Mouse (Mus musculus): ENCODE results near the gene Hmgb1. TPM values are rescaled to one million over a fixed set of nuclear protein-coding genes. Genes with fewer than 3 reads are reported as not detected.

Gene Hmgb1
- polyA plus RNA-seq, 1 experiment from 2014 or later = 439 TPM

DNA sequence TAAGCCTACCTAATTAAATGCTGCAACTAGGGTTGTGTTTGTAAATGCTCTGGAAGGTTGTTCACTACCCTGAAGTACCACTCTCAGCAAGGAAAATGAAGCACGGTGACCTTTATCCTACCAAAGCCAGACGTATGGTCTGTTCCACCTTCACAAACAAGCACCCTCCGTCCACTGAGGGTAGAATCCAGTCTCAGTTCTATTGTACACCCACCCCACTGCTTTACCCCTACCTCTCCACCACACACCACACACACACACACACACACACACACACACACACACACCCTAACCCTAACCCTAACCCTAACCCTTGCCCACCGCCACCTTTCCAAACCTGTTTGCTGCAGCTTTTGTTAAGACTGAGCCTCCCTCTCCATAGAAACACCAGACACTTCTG, 140.2 kb downstream of the Hmgb1 start:
- Histone ChIP-seq H3K27me3 (ENCODE audit: insufficient read depth, low read length) (no peaks in the 10 kb centered on the region), H3K27ac (ENCODE audit: low read depth) (no peak overlapping the region), H3K36me3 (replicated peaks; ENCODE audit: insufficient read depth, low read length) (peaks cover 19% of the 10 kb centered on the region), H3K4me2 (ENCODE audit: low read depth, low read length) (no peak overlapping the region), H3K9ac (replicated peaks) (no peak overlapping the region), H3K4me3 (ENCODE audit: low read depth, low read length) (no peak overlapping the region), H3K4me1 (ENCODE audit: insufficient read depth) (no peaks in the 10 kb centered on the region), H3K9me3 (ENCODE audit: low read length) (peaks cover 5% of the 10 kb centered on the region)
- WGBS (ENCODE audit: insufficient replicate concordance) = 70% methylated on average over 4 of the region's 4 CpGs
- no peak for TF ChIP-seq EP300 (IDR thresholded peaks at IDR 0.05; ENCODE audit: low read depth)
- TF ChIP-seq CTCF (IDR thresholded peaks at IDR 0.05; ENCODE audit: low read depth) = no peak
- ATAC-seq = no peak
- DNase-seq = no peak

DNA sequence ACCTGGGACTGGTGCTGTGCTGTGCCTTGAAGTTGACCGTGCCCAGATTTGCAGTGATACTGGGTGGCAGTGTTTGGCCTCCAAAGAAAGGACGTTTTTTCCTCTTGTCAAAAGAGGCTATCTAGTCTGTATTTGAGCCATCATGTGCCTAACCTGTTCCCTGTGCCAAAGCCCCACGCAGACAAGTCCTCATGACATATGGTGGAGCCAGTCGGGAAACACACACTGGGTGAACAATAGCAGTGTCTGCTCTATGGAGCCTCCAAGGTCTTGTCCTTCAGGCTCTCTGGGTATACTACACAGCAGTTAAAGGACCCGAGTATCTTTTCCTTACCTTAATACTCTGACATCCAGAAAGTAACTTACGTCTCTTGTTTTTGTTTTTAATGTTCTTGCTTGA, 141.0 kb downstream of the Hmgb1 start:
- H3K36me3 ChIP-seq (replicated peaks; ENCODE audit: insufficient read depth, low read length) = peaks cover 14% of the 10 kb centered on the region
- no peak overlapping the region for H3K27ac ChIP-seq (ENCODE audit: low read depth)
- DNase-seq (no peak), ATAC-seq (no peak)
- no peaks in the 10 kb centered on the region for H3K27me3 ChIP-seq (ENCODE audit: insufficient read depth, low read length)
- H3K4me1 ChIP-seq (ENCODE audit: insufficient read depth) = no peaks in the 10 kb centered on the region
- H3K9ac ChIP-seq (replicated peaks) = no peak overlapping the region
- 82% methylated on average over 6 of the region's 6 CpGs for WGBS (ENCODE audit: insufficient replicate concordance)
- TF ChIP-seq CTCF (IDR thresholded peaks at IDR 0.05; ENCODE audit: low read depth) (no peak), EP300 (IDR thresholded peaks at IDR 0.05; ENCODE audit: low read depth) (no peak)
- H3K4me2 ChIP-seq (ENCODE audit: low read depth, low read length) = no peak overlapping the region
- no peak overlapping the region for H3K4me3 ChIP-seq (ENCODE audit: low read depth, low read length)
- peaks cover 5% of the 10 kb centered on the region for H3K9me3 ChIP-seq (ENCODE audit: low read length)

DNA sequence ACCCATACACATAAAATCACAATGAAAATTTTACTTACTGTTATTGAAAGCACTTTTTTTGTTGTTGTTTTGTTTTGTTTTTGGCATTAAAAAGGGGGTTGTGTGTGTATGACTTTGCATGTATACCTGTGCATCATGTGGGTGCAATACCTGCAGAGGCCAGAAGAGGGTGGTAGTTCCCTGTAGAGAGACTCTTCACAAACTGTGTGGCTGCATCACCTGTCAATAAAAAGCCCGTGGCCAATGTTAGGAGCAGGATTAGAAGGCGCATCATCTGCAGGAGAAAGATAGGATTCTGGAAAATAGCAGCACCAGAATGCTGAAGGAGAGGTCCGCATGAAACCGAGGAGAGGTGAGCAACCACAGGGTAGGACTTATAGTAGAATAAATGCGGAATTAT, 144.5 kb downstream of the Hmgb1 start:
- Histone ChIP-seq H3K4me3 (ENCODE audit: low read depth, low read length) (no peak overlapping the region), H3K9me3 (ENCODE audit: low read length) (peaks cover 10% of the 10 kb centered on the region), H3K27me3 (ENCODE audit: insufficient read depth, low read length) (no peaks in the 10 kb centered on the region), H3K36me3 (replicated peaks; ENCODE audit: insufficient read depth, low read length) (no peaks in the 10 kb centered on the region; the same call in 1 of the 2 replicates), H3K9ac (replicated peaks) (no peak overlapping the region), H3K4me1 (ENCODE audit: insufficient read depth) (no peaks in the 10 kb centered on the region; the same call in 1 of the 2 replicates), H3K4me2 (ENCODE audit: low read depth, low read length) (no peak overlapping the region), H3K27ac (ENCODE audit: low read depth) (no peak overlapping the region)
- peak; percentile 71 for DNase-seq
- 83% methylated on average over 5 of the region's 5 CpGs for WGBS (ENCODE audit: insufficient replicate concordance)
- peak; percentile 37; the same call in 1 of the 2 replicates for ATAC-seq
- TF ChIP-seq EP300 (IDR thresholded peaks at IDR 0.05; ENCODE audit: low read depth) (no peak), CTCF (IDR thresholded peaks at IDR 0.05; ENCODE audit: low read depth) (peak; percentile 82)

DNA sequence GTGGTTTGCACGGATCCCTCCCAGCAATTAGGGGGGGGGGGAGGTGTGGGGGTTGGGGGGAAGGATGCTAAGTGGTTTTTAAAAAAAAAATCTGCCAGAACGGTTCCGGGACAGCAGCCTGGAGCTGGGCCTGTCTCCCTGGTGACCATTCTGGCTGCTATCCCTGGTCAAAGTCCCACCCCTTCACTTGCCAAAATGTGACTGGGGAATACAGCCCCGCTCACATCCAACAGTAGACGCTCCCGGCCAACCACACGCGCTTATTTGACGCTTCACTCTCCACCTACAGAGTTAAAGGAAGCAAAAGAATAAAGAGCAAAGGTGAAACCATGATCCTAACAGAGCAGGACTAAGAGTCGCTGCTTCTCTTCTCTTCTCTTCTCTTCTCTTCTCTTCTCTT, 146.6 kb downstream of the Hmgb1 start:
- 34% methylated on average over 10 of the region's 10 CpGs for WGBS (ENCODE audit: insufficient replicate concordance)
- peak; percentile 66 for DNase-seq
- H3K4me1 ChIP-seq (ENCODE audit: insufficient read depth) = no peaks in the 10 kb centered on the region; the same call in 1 of the 2 replicates
- H3K27ac ChIP-seq (ENCODE audit: low read depth) = no peak overlapping the region
- H3K9me3 ChIP-seq (ENCODE audit: low read length) = peaks cover 10% of the 10 kb centered on the region
- H3K4me3 ChIP-seq (ENCODE audit: low read depth, low read length) = no peak overlapping the region
- H3K27me3 ChIP-seq (ENCODE audit: insufficient read depth, low read length) = no peaks in the 10 kb centered on the region
- peak; percentile 92 for ATAC-seq
- TF ChIP-seq EP300 (IDR thresholded peaks at IDR 0.05; ENCODE audit: low read depth) (no peak), CTCF (IDR thresholded peaks at IDR 0.05; ENCODE audit: low read depth) (no peak)
- no peak overlapping the region for H3K9ac ChIP-seq (replicated peaks)
- H3K36me3 ChIP-seq (replicated peaks; ENCODE audit: insufficient read depth, low read length) = no peaks in the 10 kb centered on the region
- no peak overlapping the region for H3K4me2 ChIP-seq (ENCODE audit: low read depth, low read length)

DNA sequence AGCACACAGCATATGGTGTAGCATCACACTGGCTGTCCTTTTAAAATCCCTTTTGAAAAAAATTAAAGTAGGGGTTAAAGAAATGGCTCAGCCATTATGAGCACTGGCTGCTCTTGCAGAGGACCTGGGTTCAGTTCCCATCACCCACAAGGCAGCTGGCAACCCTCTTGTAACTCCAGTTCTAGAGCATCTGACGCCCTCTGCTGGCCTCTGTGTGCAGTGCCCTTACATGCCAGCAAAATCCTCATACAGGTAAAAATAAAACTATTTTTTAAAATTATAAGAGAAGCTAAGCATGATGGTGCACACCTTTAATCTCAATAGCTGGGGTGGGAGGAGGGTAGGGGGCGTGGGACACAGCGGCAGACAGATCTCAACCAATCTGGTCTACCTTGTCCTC, 147.4 kb downstream of the Hmgb1 start:
- 90% methylated on average over 3 of the region's 3 CpGs for WGBS (ENCODE audit: insufficient replicate concordance)
- no peak for ATAC-seq
- TF ChIP-seq CTCF (IDR thresholded peaks at IDR 0.05; ENCODE audit: low read depth) (peak; percentile 36; the same call in 1 of the 2 replicates), EP300 (IDR thresholded peaks at IDR 0.05; ENCODE audit: low read depth) (no peak)

DNA sequence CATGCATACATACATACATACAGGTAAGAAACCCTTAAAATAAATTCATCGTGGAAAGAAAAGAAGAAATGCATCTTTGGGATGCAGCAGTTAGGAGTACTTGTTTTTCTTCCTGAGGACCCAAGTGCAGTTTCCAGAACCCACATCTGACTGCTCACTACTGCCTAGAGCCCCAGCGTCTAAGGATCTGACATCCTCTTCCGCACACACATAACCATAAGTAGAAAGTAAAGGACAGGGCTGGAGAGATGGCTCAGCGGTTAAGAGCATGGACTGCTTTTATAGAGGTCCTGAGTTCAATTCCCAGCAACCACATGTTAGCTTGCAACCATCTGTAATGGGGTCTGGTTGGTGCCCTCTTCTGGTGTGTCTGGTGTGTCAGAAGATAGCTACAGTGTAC, 151.9 kb downstream of the Hmgb1 start:
- no peak for DNase-seq
- no peaks in the 10 kb centered on the region for H3K36me3 ChIP-seq (replicated peaks; ENCODE audit: insufficient read depth, low read length)
- TF ChIP-seq EP300 (IDR thresholded peaks at IDR 0.05; ENCODE audit: low read depth) (no peak), CTCF (IDR thresholded peaks at IDR 0.05; ENCODE audit: low read depth) (no peak)
- H3K4me2 ChIP-seq (ENCODE audit: low read depth, low read length) = no peak overlapping the region
- no peak overlapping the region for H3K27ac ChIP-seq (ENCODE audit: low read depth)
- peaks cover 18% of the 10 kb centered on the region for H3K4me1 ChIP-seq (ENCODE audit: insufficient read depth)
- H3K4me3 ChIP-seq (ENCODE audit: low read depth, low read length) = no peak overlapping the region
- H3K9me3 ChIP-seq (ENCODE audit: low read length) = peaks cover 5% of the 10 kb centered on the region
- no peak for ATAC-seq
- 91% methylated on average over 4 of the region's 4 CpGs for WGBS (ENCODE audit: insufficient replicate concordance)
- H3K27me3 ChIP-seq (ENCODE audit: insufficient read depth, low read length) = no peaks in the 10 kb centered on the region
- no peak overlapping the region for H3K9ac ChIP-seq (replicated peaks)

More for the DNA sequence above, 147.4 kb downstream of the Hmgb1 start:
- H3K4me3 ChIP-seq (ENCODE audit: low read depth, low read length) = no peak overlapping the region
- no peak for DNase-seq
- no peaks in the 10 kb centered on the region for H3K27me3 ChIP-seq (ENCODE audit: insufficient read depth, low read length)
- peaks cover 1% of the 10 kb centered on the region for H3K4me1 ChIP-seq (ENCODE audit: insufficient read depth)
- peaks cover 10% of the 10 kb centered on the region for H3K9me3 ChIP-seq (ENCODE audit: low read length)
- H3K9ac ChIP-seq (replicated peaks) = no peak overlapping the region
- H3K4me2 ChIP-seq (ENCODE audit: low read depth, low read length) = no peak overlapping the region
- H3K36me3 ChIP-seq (replicated peaks; ENCODE audit: insufficient read depth, low read length) = no peaks in the 10 kb centered on the region
- no peak overlapping the region for H3K27ac ChIP-seq (ENCODE audit: low read depth)

All from liver, postnatal 0 days (tissue).